Mouse (Mus musculus): ENCODE data around the gene Gm10300. TPM values are rescaled to one million over a fixed set of nuclear protein-coding genes. Genes with fewer than 3 reads are reported as not detected.

The Gm10300 gene
- polyA plus RNA-seq, 1 experiment, result 0.02 TPM

DNA sequence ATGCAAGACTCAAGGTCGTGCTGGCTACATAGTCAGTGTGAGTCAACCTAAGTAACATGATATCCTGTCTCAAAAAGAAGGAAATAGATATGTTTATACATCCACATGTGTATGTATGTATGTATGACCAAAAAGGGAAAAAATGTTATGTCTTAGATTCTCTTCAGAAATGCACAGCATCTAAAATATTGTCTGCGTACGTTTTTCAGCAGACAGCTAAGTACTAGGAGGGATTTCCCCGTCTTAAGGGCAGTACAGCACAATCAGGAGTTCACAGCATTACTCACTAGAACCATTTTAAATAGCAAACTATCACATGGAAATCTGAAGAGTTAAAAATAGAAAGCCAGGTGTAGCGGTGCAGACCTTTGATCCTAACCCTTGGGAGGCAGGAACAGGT, 37.4 kb upstream of the Gm10300 start:
- H3K4me3 ChIP-seq, result no peak overlapping the region
- H3ac ChIP-seq (ENCODE audit: control insufficient read depth, insufficient read length), result no peak overlapping the region
- H3K27me3 ChIP-seq (ENCODE audit: control insufficient read depth, insufficient read depth, insufficient read length), result no peaks in the 10 kb centered on the region
- no peaks in the 10 kb centered on the region for H3K36me3 ChIP-seq (ENCODE audit: control insufficient read depth, insufficient read depth)
- no peaks in the 10 kb centered on the region for H3K79me2 ChIP-seq (ENCODE audit: control insufficient read depth, insufficient read depth)
- TF ChIP-seq POLR2AphosphoS2 (IDR thresholded peaks at IDR 0.05; ENCODE audit: insufficient read length, low read depth) (no peak), TCF3 (IDR thresholded peaks at IDR 0.05; ENCODE audit: insufficient read length, low read depth) (no peak), USF1 (IDR thresholded peaks at IDR 0.05; ENCODE audit: low read depth) (no peak), REST (IDR thresholded peaks at IDR 0.05; ENCODE audit: insufficient read depth, insufficient read length) (no peak), MAX (IDR thresholded peaks at IDR 0.05; ENCODE audit: low read depth) (no peak), MYOD1 (IDR thresholded peaks at IDR 0.05; ENCODE audit: control insufficient read depth in 1 of 3, insufficient read length in 2 of 3, low read depth in 2 of 3) (no peak), SRF (IDR thresholded peaks at IDR 0.05; ENCODE audit: control insufficient read depth, insufficient read length, low read depth) (no peak), CEBPB (IDR thresholded peaks at IDR 0.05; ENCODE audit: insufficient read depth, poor library complexity, severe bottlenecking) (no peak), POLR2A (IDR thresholded peaks at IDR 0.05; ENCODE audit: insufficient read length, low read depth) (no peak), MYOG (IDR thresholded peaks at IDR 0.05; ENCODE audit: control insufficient read depth in 1 of 3, insufficient read depth in 1 of 3, insufficient read length in 2 of 3, low read depth in 2 of 3) (no peak), TCF12 (IDR thresholded peaks at IDR 0.05; ENCODE audit: insufficient read depth, poor library complexity, severe bottlenecking) (no peak), E2F4 (IDR thresholded peaks at IDR 0.05; ENCODE audit: insufficient read depth) (no peak)
- no peak overlapping the region for H3K4me2 ChIP-seq (ENCODE audit: low read depth)

DNA sequence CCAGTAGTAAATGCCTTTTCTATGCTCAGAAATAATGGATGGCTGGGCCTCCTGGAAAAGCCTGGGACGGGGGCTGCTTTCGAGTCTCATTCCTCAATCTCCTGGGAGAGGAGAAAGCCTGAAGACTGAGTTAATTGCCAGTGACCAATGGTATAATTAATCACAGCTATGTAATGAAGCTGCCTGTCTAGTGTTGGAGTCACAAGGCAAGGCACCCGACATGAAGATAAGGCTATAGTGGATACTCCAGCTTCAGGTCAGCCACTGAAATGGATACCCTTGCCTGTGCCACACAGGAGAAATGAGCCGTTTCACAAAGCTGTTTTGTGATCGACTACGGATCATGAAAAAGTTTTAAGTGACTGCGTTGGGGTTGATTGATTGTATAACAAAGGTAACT, 36.5 kb upstream of the Gm10300 start:
- no peak overlapping the region for H3K4me3 ChIP-seq
- H3ac ChIP-seq (ENCODE audit: control insufficient read depth, insufficient read length), result no peak overlapping the region
- H3K27me3 ChIP-seq (ENCODE audit: control insufficient read depth, insufficient read depth, insufficient read length), result no peaks in the 10 kb centered on the region
- no peaks in the 10 kb centered on the region for H3K79me2 ChIP-seq (ENCODE audit: control insufficient read depth, insufficient read depth)
- TF ChIP-seq USF1 (IDR thresholded peaks at IDR 0.05; ENCODE audit: low read depth) (no peak), E2F4 (IDR thresholded peaks at IDR 0.05; ENCODE audit: insufficient read depth) (no peak), POLR2AphosphoS2 (IDR thresholded peaks at IDR 0.05; ENCODE audit: insufficient read length, low read depth) (no peak), SRF (IDR thresholded peaks at IDR 0.05; ENCODE audit: control insufficient read depth, insufficient read length, low read depth) (no peak), CEBPB (IDR thresholded peaks at IDR 0.05; ENCODE audit: insufficient read depth, poor library complexity, severe bottlenecking) (no peak), TCF12 (IDR thresholded peaks at IDR 0.05; ENCODE audit: insufficient read depth, poor library complexity, severe bottlenecking) (no peak), MAX (IDR thresholded peaks at IDR 0.05; ENCODE audit: low read depth) (no peak), TCF3 (IDR thresholded peaks at IDR 0.05; ENCODE audit: insufficient read length, low read depth) (no peak), POLR2A (IDR thresholded peaks at IDR 0.05; ENCODE audit: insufficient read length, low read depth) (no peak), MYOD1 (IDR thresholded peaks at IDR 0.05; ENCODE audit: control insufficient read depth in 1 of 3, insufficient read length in 2 of 3, low read depth in 2 of 3) (no peak), REST (IDR thresholded peaks at IDR 0.05; ENCODE audit: insufficient read depth, insufficient read length) (no peak), MYOG (IDR thresholded peaks at IDR 0.05; ENCODE audit: control insufficient read depth in 1 of 3, insufficient read depth in 1 of 3, insufficient read length in 2 of 3, low read depth in 2 of 3) (no peak)
- no peak overlapping the region for H3K4me2 ChIP-seq (ENCODE audit: low read depth)
- H3K36me3 ChIP-seq (ENCODE audit: control insufficient read depth, insufficient read depth), result no peaks in the 10 kb centered on the region

DNA sequence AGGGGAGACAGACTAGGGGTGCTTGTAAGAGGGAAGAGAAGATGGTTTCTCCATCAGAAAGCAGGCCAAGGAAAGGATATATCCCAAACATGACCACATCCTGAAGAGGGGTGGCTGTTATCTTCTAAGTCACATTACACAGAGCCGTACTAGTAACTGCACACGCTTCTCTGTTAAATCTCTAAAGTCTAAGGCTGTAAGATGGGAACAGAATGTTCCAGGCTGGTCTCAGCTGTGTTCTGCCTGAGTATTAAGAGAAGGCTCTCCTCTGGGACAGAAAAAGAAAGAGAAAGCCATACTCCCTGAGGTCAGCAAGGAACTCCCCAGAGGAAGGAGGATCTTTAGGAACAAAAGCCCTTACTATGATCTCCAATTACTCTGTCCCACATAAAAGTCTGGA, 35.7 kb upstream of the Gm10300 start:
- TF ChIP-seq MYOD1 (IDR thresholded peaks at IDR 0.05; ENCODE audit: control insufficient read depth in 1 of 3, insufficient read length in 2 of 3, low read depth in 2 of 3) (no peak), TCF12 (IDR thresholded peaks at IDR 0.05; ENCODE audit: insufficient read depth, poor library complexity, severe bottlenecking) (no peak), REST (IDR thresholded peaks at IDR 0.05; ENCODE audit: insufficient read depth, insufficient read length) (no peak), MAX (IDR thresholded peaks at IDR 0.05; ENCODE audit: low read depth) (no peak), TCF3 (IDR thresholded peaks at IDR 0.05; ENCODE audit: insufficient read length, low read depth) (no peak), E2F4 (IDR thresholded peaks at IDR 0.05; ENCODE audit: insufficient read depth) (no peak), USF1 (IDR thresholded peaks at IDR 0.05; ENCODE audit: low read depth) (no peak), MYOG (IDR thresholded peaks at IDR 0.05; ENCODE audit: control insufficient read depth in 1 of 3, insufficient read depth in 1 of 3, insufficient read length in 2 of 3, low read depth in 2 of 3) (no peak)
- Histone ChIP-seq H3K27me3 (ENCODE audit: control insufficient read depth, insufficient read depth, insufficient read length) (no peaks in the 10 kb centered on the region), H3K36me3 (ENCODE audit: control insufficient read depth, insufficient read depth) (no peaks in the 10 kb centered on the region), H3ac (ENCODE audit: control insufficient read depth, insufficient read length) (no peak overlapping the region), H3K79me2 (ENCODE audit: control insufficient read depth, insufficient read depth) (no peaks in the 10 kb centered on the region), H3K4me3 (no peak overlapping the region), H3K4me2 (ENCODE audit: low read depth) (no peak overlapping the region)

DNA sequence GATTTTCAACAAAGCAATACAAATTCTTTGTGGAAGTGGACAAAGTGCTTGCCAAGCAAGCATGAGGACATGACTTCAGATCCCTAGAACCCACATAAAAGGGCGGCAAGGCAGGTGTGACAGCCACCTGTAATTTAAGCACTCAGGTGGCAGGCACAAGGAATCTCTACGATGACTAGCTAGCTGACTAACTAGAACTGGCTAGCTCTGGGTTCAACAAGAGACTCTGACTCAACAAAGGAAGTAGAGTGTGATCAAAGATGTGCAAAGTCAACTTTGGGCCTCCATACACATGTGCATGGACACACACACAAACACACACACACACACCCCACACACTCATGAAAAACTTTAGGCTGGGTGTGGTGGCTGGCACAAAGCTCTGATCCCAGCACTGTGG, 35.0 kb upstream of the Gm10300 start:
- Histone ChIP-seq H3ac (ENCODE audit: control insufficient read depth, insufficient read length) (no peak overlapping the region), H3K27me3 (ENCODE audit: control insufficient read depth, insufficient read depth, insufficient read length) (no peaks in the 10 kb centered on the region), H3K4me3 (no peak overlapping the region), H3K79me2 (ENCODE audit: control insufficient read depth, insufficient read depth) (no peaks in the 10 kb centered on the region), H3K4me2 (ENCODE audit: low read depth) (no peak overlapping the region), H3K36me3 (ENCODE audit: control insufficient read depth, insufficient read depth) (no peaks in the 10 kb centered on the region)
- TF ChIP-seq E2F4 (IDR thresholded peaks at IDR 0.05; ENCODE audit: insufficient read depth) (no peak), POLR2AphosphoS2 (IDR thresholded peaks at IDR 0.05; ENCODE audit: insufficient read length, low read depth) (no peak), CEBPB (IDR thresholded peaks at IDR 0.05; ENCODE audit: insufficient read depth, poor library complexity, severe bottlenecking) (no peak), TCF3 (IDR thresholded peaks at IDR 0.05; ENCODE audit: insufficient read length, low read depth) (no peak), TCF12 (IDR thresholded peaks at IDR 0.05; ENCODE audit: insufficient read depth, poor library complexity, severe bottlenecking) (no peak), POLR2A (IDR thresholded peaks at IDR 0.05; ENCODE audit: insufficient read length, low read depth) (no peak), USF1 (IDR thresholded peaks at IDR 0.05; ENCODE audit: low read depth) (no peak), MAX (IDR thresholded peaks at IDR 0.05; ENCODE audit: low read depth) (no peak), SRF (IDR thresholded peaks at IDR 0.05; ENCODE audit: control insufficient read depth, insufficient read length, low read depth) (no peak), MYOG (IDR thresholded peaks at IDR 0.05; ENCODE audit: control insufficient read depth in 1 of 3, insufficient read depth in 1 of 3, insufficient read length in 2 of 3, low read depth in 2 of 3) (no peak), MYOD1 (IDR thresholded peaks at IDR 0.05; ENCODE audit: control insufficient read depth in 1 of 3, insufficient read length in 2 of 3, low read depth in 2 of 3) (no peak), REST (IDR thresholded peaks at IDR 0.05; ENCODE audit: insufficient read depth, insufficient read length) (no peak)

Data from myocyte (in vitro differentiated cells).